Mouse (Mus musculus): Measurements from ENCODE around the gene B4galt5.
A peak's percentile ranks its signal among the peaks of the same experiment; 100 is the strongest.

B4galt5 gene

DNA sequence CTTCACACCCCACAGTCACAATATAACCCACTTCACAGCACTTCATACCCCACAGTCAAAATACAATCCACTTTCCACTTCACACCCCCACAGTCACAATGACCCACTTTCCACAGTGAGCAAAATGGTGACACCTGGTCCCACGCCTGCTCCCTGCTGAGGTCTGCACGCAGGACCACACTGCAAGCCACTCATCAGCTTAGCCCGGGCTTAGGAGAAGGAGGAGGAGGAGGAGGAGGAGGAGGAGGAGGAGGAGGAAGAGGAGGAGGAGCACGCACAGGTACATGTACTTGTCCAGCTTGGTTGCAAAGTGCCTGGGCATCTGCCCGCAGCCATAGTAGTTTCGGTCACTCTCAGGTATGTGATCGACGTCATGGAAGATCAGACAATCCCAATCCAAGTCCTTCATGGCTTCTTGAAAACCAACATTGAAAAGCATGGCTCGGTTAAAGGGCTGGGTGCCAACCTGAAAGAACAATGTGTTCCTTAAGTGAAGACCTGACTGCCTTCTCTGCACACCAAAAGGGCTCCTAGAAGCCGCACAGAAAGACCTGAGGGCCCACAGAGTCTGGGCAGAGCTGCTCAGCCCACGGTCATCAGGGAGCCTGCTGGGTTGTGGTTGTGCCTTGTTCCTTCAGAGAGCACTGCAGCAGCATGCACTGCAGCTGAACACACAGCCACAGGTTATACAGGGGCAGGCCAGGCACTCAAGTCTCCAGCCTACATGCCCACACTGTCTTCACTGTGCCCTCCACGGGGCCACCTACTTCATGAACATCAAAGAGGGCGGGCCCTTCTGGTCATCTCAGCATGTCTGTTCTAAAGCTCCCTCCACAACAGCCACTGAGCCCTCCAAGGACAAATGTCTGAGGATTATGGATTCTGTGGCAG lies 43.4 kb downstream of the B4galt5 start:
- no peak for DNase-seq (ENCODE audit: low read depth, low spot score)

DNA sequence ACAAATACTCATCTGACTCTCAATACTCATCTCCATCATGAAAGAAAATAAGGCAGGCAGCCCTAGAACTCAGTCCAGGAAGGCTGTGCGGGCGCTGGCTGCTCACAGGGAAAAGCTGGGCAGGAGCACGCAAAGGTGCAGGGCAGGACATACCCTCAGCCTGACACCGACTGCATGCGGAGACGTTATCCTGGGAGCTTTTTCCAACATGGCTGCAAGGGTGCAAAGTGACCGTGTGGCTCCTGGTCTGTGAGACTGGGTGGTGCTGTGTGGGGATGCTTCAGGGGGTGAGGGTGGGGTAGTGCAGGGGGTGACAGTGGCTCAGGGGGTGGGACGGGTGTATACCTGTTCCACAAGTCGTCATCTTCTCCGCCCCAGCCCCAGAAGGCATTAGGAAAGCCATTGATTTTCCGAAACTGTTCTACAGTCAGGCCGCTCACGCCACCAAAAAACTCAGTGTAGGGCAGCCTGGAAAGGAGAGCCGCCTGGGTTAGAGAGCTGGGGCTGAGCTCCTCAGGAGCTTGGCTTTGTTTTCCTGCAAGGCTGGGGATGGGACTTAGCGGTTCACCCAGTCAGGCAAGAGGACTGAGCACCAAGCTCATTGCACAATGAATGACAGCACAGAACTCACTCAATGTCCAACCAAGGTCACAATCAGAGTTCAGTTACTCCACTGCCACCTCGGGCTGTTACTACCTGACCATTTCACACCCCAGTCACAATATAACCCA lies 44.2 kb downstream of the B4galt5 start:
- no peak for DNase-seq (ENCODE audit: low read depth, low spot score)

DNA sequence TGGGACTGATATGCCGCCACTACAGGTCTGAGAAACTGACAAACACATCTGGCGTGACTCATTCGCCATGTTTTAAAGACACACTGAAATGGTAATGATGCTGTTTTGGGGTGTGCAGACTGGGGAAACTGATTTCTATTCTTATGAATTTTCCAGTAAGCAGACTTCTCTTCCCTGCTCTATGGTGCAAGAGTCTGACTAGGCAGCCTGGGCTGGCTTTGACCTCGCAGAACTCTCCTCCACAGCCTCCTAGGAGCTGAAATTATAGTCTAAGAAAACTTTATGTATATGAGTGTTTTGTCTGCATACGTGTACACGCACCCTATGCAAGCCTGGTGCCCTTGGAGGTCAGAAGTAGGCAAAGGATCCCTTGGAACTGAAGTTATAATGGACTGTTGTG lies 45.2 kb downstream of the B4galt5 start:
- DNase-seq (ENCODE audit: low read depth, low spot score), result no peak

DNA sequence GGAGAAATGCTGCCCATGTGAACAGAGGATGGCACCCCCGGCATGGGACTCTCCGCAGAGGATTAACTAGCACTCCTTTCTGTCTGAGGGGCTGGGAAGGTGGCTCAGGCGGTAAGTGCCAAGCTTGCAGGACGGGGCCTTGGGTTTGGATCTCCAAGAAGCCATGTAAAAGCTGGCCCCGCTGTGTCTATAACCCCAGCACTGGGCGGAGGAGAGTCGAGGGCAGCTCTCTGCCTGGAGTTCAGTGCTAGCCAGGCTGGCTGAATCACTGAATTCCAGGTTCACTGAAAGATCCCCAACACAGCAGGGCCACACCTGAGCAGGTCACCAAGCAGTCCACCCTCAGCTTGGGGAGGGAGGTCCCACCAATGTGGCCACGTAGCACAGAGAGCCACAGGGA lies 45.8 kb downstream of the B4galt5 start:
- no peak for DNase-seq (ENCODE audit: low read depth, low spot score)

DNA sequence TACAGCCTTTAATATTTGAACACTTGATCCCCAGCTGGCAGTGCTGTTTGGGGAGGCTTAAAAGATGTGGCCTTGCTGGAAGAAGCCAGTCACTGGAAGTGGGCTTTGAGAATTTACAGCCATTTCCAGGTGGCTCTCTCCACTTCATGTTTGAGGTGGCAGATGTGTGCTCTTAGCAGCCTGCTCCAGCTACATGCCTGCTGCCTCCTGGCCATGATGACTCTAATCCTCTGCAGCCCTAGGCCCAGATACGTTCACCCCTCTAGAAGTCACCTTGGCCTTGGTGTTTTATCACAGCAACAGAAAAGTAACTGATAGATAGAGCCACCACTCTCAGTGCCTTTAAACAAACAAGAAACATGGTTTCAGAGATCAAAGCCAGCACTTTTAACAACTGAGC lies 46.3 kb downstream of the B4galt5 start:
- DNase-seq (ENCODE audit: low read depth, low spot score), result no peak

DNA sequence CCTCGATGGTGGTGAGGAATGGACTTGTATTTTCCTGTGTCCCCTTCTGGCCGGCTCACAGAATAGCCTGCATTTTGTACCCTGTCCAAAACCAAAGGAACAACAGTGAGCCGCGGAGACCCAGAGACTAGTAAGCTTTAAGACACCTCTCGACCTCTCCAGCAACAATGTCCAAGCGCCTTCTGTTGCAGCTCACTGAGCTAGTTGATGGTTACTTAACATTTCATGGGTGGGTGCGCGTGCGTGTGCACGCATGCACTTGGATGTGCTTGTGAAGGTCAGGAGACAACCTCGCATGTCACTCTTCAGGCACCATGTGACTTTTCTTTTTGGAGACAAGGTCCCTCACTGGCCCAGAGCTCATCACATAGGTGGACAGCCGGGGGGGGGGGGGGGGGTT lies 47.0 kb downstream of the B4galt5 start:
- DNase-seq (ENCODE audit: low read depth, low spot score), result no peak

DNA sequence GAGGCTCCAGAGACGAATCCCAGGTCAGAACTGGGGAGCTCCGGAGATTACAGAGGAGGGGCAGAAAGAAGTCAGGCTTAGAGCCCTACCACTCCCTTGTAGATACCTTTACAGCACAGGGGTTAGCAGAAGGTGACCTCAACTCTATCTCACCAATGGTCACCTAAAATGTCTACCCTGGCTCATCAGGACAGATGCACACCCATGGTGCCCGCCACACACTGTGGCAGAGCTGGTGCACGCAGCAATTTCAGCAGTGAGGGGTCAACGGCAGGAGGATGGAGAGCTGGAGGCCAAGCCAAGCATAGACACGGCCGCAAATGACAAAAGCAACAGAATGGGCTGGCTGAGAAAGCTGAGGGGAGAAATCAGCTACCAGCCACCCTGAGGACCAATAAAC lies 47.4 kb downstream of the B4galt5 start:
- DNase-seq (ENCODE audit: low read depth, low spot score), result no peak

DNA sequence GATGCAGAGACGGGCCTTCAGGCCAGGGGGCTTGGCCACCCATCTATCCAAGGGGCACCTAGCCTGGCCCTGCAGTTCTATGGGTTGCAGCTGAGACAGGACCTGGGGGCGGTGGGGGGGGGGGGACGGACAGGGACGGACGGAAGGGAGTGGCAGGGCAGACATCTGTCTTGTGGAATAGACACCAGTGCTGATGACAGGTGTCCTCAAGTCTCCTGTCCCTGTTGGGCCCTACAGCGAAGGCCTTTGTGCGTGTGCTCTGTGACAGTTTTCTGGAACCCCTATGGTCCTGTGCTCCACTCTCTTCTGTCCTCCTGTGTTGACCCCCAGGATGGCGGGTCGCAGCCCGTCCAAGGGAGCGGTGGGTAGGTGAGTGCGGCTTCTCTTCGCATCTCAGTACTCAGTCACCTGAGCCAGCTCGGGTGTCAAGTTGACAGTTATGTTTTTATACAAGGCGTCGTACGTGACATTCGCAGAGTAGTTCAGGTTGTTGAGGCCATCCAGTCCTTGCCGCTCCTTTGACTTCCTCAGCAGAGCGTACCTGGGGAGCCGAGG lies 48.0 kb downstream of the B4galt5 start:
- DNase-seq (ENCODE audit: low read depth, low spot score), result no peak

DNA sequence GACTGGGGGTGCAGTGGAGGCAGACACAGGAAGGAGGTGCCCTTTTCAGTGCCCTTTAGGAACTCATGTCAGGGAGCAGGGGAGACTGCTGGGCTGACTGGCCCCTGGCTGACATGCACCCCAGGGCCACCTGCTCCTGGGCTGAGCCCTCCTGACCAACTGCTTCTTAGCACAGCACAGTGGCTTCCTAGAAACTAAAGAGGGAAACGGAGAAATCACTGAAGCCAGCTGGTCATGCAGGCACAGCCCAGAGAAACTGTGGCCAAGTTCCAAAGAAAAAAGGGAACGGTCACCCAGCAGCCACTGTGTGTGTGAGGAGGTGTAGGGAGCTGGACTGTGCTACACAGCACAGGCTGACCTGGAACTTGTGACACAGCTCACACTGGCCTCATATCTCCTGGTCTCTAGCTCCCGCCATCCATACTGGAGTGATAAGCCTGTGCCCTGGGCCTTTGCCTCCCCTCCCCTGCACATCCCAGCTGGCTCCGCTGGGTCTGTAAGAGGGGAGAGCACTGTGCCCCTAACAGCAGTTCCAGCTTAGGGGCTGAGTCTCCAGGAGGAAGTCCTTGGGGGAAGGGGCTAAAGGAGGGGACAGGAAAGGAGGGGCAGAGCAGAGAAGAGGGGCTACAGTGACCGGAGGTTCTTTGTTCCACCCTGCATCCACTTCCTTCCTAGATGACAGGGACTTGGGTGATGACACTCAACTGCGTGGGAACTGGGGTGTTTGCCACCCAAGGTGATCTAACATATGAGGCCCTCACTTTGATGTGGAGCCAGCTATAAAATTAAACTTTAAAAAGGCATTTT lies 48.9 kb downstream of the B4galt5 start:
- no peak for DNase-seq (ENCODE audit: low read depth, low spot score)

DNA sequence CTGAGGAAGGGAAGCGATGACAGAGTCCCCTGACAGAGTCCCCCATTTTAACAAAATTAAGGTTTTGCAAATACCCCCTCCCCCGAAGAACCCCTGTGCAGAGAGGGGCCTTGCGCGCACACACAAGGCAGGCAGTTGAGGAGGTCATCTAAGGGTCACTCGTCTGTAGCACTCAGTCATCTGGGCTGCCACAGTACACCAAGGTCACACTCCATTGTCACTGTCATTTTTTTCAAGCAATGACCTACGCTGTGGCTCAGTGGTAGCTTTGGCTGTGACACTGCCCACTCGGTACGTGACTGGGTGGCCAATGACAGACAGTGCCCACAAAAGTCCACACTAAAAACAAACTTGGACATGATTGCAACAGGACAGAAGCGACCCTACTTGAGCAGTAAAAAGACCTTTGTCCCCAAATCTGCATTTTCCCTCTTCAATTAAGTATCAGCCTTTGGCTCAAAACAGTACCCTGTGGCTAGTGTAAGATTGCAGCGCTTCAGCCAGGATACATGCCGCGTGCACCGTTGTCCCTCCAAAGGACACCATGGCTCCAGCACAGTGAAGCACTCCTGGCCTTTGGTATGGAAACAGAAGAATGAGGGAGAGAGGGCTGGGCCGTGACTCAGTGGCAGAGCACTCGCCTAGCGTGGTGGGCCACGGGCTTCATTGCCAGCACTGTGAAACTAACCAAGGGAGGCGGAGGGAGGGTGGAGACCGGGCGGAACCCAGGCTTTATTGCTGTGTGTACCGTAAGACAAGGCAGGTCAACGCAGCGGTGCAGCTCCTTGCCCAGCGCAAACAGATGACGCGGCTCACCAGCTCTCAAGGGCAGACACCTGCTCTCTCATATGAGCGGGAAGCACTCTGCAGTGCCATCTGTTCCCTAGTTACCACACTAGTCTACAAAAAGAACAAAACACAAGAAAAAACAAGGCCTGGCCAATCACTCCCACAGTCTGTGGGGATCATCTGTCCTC lies 50.0 kb downstream of the B4galt5 start:
- DNase-seq (ENCODE audit: low read depth, low spot score), result peak; percentile 50

DNA sequence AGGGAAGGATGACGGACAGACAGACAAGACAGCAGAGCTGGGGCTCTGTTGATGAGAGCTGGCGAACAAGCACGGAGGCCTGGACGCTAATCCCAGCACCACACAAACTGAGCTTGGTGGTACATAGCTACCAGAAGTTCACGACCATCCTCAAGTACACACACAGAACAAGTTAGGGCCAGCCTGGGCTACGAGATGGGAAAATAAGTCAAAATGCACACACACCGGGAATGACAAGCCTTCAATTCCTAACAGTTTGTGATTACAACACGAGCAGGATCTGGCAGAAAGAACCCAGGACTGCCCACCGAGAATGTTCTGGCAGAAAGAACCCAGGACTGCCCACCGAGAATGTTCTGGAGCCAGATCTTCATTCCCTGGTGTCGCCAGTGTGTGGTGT lies 51.0 kb downstream of the B4galt5 start:
- DNase-seq (ENCODE audit: low read depth, low spot score), result no peak

DNA sequence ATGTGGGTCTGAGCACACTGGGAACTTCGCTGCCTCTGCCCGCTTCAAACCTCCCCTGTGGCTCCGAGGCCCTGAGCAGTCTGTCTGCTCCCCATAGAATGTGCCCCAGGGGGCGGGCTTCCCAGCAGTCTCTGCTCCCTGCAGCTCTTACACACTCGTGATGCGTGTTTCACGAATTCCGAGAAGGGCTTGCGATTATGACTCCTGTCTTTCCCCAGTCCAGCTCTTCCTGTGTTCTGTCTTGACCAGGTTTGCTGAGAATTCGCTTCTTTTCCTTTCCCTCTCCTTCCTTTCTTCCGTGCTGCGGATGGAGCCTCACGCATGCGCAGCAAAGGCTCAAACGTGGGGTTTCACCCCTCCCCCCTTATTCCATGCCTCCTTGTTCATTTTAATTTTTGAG lies 54.1 kb downstream of the B4galt5 start:
- no peak for DNase-seq (ENCODE audit: low read depth, low spot score)

DNA sequence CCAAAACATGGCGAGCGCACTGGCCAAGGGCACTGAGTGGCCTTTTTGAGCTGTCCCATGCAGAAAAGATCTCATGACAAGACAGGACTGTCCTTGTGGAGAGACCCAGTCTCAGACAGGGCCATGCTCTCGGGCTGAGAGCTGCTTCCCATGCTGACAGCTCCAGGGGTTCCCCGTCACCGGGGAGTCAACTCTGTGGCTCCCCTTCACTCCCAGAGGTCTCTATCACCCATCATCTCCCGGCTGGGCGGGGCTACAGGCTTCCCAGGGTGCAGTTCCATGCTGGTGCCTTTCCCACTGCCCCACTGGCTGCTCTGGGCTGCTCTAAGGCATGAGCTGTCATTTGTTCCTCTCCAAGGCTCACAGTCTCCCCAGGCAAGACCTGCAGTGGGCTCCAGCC lies 54.8 kb downstream of the B4galt5 start:
- DNase-seq (ENCODE audit: low read depth, low spot score), result no peak

DNA sequence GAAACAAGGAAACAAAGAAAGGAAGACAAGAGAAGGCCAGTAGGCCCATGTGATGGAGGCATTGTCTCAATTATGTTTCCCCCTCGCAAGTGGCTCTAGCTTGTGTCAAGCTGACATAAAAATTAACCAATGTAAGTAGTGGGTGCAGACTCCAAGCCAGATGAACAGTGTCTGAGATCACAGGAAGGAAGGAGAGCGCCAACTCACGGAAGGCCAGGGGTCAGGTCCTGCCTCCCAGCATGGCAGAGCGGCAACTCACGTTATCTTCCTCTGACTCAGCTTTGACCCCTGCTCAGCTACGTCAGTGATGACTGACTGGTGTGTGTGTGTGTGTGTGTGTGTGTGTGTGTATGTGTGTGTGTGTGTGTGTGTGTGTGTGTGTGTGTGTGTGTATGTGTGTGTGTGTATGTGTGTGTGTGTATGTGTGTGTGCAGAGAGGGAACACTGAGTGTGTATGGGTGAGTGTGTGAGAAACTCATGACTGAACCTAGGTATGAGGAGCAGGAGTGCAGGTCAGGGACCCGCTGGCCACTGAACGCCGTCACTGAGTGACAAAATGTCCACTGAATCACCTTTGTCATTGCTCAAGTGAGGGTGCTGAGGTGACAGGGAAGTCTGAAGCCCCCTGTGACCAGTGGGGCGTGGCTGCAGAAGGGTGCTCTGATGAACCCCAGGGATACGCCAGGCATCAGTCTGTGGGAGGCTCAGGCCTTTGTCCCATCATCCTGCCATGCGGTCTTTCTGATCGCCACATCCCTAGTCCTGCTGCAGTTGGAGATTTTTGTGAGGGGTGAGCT lies 55.5 kb downstream of the B4galt5 start:
- DNase-seq (ENCODE audit: low read depth, low spot score), result no peak

DNA sequence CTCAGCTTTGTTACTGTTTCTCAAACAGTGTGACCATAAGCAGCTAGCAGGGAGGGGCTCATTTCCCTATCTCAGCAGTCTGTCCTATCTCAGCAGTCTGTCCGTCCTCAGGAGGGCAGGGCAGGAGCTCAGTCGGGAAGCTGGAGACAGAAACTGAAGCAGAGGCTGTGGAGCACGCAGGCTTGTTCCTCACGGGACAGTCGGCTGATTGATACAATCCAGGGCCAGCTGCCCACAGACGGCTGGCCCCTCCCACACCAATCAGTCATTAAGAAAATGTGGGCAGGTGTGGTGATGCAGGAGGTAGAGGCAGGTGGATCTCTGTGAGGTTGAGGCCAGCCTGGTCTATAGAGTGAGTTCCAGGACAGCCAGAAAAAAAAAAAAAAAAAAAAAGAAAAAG lies 56.1 kb downstream of the B4galt5 start:
- DNase-seq (ENCODE audit: low read depth, low spot score), result no peak

DNA sequence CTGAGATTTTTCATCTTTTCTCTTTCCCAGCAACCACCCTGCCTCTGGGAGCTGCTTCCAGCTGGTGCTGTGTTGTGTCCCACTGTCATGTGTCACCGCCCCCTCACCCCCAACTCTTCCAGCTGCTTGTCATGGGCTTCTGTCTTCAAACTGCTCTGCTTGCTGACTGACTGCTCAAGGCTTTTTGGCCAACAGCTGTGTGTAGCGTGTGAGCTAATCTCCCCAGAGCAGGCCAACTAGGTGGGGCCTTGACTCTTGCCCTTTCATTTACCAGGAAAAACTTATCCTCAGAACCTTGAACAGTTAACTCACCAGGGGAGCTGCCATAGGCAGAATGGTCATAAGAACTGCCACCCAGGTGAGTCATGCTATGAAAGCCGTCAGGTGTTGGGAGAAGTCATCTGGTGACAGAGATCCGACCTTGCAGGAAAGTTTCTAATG lies 56.8 kb downstream of the B4galt5 start:
- no peak for DNase-seq (ENCODE audit: low read depth, low spot score)

DNA sequence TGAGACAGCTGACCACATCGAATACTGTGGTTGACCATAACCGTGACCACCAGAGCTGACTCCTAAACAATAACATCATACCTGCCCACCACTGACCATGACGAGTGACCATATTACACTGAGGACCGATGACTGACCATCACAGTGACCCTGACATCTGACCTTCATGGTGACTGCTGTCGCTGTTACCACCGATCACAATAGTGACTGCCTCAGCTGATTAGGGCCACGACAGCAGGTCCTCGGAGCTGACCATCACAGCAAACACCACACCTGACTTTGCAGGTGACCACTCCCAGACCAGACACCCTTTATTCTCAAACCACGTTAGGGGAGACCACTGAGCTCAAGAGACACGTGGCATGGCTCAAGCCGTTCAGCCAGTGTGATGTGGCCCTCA lies 57.3 kb downstream of the B4galt5 start:
- no peak for DNase-seq (ENCODE audit: low read depth, low spot score)

DNA sequence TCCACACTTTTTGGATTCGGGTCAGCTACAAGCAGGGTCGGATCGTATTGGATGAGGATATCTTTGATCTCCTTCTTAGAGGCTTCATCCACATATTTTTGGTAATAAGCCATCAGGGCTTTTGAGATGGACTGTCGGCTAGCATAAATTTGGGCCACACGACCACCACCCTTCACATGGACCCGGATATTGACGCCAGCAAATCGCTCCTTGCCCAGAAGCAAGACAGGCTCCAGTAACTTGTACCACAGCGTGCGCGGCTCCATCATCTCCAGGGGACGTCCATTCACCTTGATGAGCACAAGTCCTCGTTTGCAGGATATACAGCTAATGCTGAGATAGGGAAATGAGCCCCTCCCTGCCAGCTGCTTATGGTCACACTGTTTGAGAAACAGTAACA lies 67.5 kb downstream of the B4galt5 start:
- no peak for DNase-seq (ENCODE audit: low read depth, low spot score)

DNA sequence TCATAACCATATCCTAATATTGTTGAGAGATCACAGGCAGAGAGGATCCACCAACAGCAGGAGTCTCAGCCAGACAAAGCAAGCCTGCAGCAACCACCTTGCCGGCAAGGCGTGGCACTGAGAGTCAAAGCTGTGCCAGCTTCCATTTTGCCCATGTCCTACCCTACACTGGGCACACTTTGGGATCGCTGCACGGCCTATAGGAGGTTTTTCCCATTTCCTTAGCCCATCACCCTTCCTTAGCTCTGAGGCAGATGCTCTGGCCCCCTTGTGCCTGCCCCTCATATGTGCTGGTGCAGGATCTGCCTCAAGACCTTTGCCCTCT lies 68.0 kb downstream of the B4galt5 start:
- no peak for DNase-seq (ENCODE audit: low read depth, low spot score)

All from ZHBTc4 (cell line).